Mouse (Mus musculus) forebrain, embryonic 11.5 days (tissue): ENCODE measurements around the gene Atp6v1g2. TPM values are rescaled to one million over a fixed set of nuclear protein-coding genes. Genes with fewer than 3 reads are reported as not detected.

Experiments used
- ATAC-seq: fragments of 200-750 bp; cut with Nextera tagmentation; replicated peaks from 2 replicates; pipeline ENCODE4 v1.8.0; 2017; ENCODE audit warnings: moderate TSS enrichment; ENCODE audit not compliant: low FRiP score
- DNase-seq: peaks from one replicate; pipeline ENCODE4 v3.0.0-alpha.2; 2017; ENCODE audit warnings: low spot score
- H3K27ac ChIP-seq: fragments of 300-500 bp; sonication (generic); 2 replicates; pipeline ENCODE4 v1.5.1; 2014; ENCODE audit warnings: low read depth, low read length
- H3K27me3 ChIP-seq: fragments of 300-500 bp; sonication (generic); 2 replicates; pipeline ENCODE4 v1.6.1; 2014; ENCODE audit warnings: mild to moderate bottlenecking, low read length, mixed read lengths; ENCODE audit not compliant: control insufficient read depth, insufficient read depth
- H3K36me3 ChIP-seq: fragments of 300-500 bp; sonication (generic); 2 replicates; pipeline ENCODE4 v1.6.1; 2014; ENCODE audit warnings: mild to moderate bottlenecking, low read length, moderate library complexity, mixed read lengths; ENCODE audit not compliant: control insufficient read depth, insufficient read depth
- H3K4me1 ChIP-seq: fragments of 300-500 bp; sonication (generic); replicated peaks from 2 replicates; pipeline ENCODE4 v1.6.1; 2014; ENCODE audit warnings: low read length, mixed read lengths; ENCODE audit not compliant: control insufficient read depth, insufficient read depth
- H3K4me2 ChIP-seq: fragments of 300-500 bp; sonication (generic); 2 replicates; pipeline ENCODE4 v1.6.1; 2014; ENCODE audit warnings: low read depth, mild to moderate bottlenecking, low read length, moderate library complexity, mixed read lengths; ENCODE audit not compliant: severe bottlenecking
- H3K4me3 ChIP-seq: fragments of 300-500 bp; sonication (generic); 2 replicates; pipeline ENCODE4 v1.5.1; 2014; ENCODE audit warnings: low read depth, low read length
- H3K9ac ChIP-seq: fragments of 300-500 bp; sonication (generic); 2 replicates; pipeline ENCODE4 v1.6.1; 2014; ENCODE audit warnings: low read length
- H3K9me3 ChIP-seq: fragments of 300-500 bp; sonication (generic); 2 replicates; pipeline ENCODE4 v1.6.1; 2016; ENCODE audit warnings: low read length, mixed read lengths; ENCODE audit not compliant: control insufficient read depth
- WGBS: fragments of 180-500 bp; shearing (Covaris S2); extraction: QIAGEN DNeasy Blood & Tissue Kit; methylation state at CpG from one replicate; pipeline ENCODE4 v1.1.7; 2014; 5-methylcytosine and 5-hydroxymethylcytosine counted together
- polyA plus RNA-seq: library from polyadenylated mRNA; unstranded; fragments of >200 nt; fragmentation: Nextera tagmentation; extraction: Ambion mirVana; gene quantifications from 2 replicates; pipeline ENCODE4 v1.2.1, GENCODE M21; 2014

The Atp6v1g2 gene
- polyA plus RNA-seq, 1 experiment from 2014 or later = 12.1 TPM

DNA sequence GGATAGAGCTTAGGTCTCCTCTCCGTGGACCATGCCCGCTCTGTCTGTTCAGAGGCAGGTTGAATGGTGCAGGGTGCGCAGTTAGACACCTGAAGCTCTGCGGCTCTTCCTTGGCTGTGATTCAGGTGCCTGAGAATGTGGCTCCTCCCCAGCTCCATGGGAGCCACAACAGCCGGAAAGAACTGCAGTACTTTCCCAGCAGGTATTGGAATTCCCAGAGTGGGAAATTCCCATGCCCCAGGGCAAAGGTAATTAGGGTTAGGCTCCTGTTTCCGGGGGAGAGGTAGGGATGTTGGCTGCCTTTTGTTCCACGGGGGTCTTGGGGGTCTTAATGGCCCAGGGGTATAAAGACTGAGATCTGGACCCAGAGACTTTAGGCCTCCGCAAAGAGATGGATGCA lies 34.5 kb upstream of the Atp6v1g2 start:
- no peak overlapping the region for H3K9ac ChIP-seq
- no peak for ATAC-seq

DNA sequence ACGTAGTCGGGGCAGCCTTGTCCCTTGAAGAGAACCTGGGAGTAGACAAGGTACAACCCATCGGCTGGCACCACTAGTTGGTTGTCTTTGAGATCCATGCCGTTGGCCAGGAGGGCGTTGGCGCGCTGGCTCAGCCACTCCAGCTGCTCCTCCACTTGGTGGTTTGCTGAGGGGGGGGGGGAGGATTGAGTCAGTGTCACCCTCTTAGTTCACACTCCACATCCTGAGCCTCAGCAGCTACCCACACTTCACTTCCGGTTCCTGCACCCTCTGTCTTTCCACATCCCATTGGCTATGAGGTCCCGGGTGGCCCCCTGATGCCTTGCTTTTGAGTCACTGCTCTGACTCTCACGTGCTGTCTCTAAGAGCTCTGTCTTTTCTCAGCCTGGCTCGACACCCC lies 33.1 kb upstream of the Atp6v1g2 start:
- H3K27me3 ChIP-seq = peaks cover 15% of the 10 kb centered on the region
- H3K4me2 ChIP-seq = no peak overlapping the region
- H3K4me3 ChIP-seq = no peak overlapping the region
- no peak for ATAC-seq
- H3K9ac ChIP-seq = no peak overlapping the region
- WGBS = 89% methylated on average over 11 of the region's 11 CpGs
- no peaks in the 10 kb centered on the region for H3K9me3 ChIP-seq
- H3K4me1 ChIP-seq = peaks cover 3% of the 10 kb centered on the region; the same call in 1 of the 2 replicates
- DNase-seq = no peak
- no peaks in the 10 kb centered on the region for H3K36me3 ChIP-seq
- H3K27ac ChIP-seq = no peak overlapping the region

More for the DNA sequence above, 34.5 kb upstream of the Atp6v1g2 start:
- DNase-seq = no peak
- Histone ChIP-seq H3K9me3 (no peaks in the 10 kb centered on the region), H3K4me3 (no peak overlapping the region), H3K27me3 (peaks cover 20% of the 10 kb centered on the region), H3K36me3 (no peaks in the 10 kb centered on the region), H3K27ac (no peak overlapping the region), H3K4me2 (no peak overlapping the region), H3K4me1 (peaks cover 3% of the 10 kb centered on the region; the same call in 1 of the 2 replicates)
- 24% methylated on average over 8 of the region's 8 CpGs for WGBS

DNA sequence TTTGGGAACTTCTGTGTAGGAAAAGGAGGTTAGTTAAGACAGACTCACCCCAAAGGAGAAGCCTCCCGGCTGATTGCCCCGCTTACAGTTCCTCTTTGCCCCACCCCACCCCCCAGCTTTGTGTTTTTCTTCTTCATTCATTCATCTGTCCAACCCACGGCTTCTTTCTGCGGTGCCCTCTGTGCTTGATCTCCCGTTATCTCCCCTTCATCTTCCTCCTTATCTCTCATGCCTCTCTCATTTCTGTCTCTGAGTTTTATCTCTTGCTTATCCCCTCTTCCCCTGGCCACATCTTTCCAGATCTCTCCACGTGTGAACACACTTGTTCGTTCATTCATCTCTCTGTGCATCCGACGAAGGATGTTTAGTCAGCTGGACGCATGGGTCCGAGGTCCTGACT lies 32.3 kb upstream of the Atp6v1g2 start:
- no peak overlapping the region for H3K4me3 ChIP-seq
- H3K27me3 ChIP-seq = peaks cover 8% of the 10 kb centered on the region
- WGBS = 76% methylated on average over 11 of the region's 11 CpGs
- H3K4me1 ChIP-seq = no peaks in the 10 kb centered on the region; the same call in 1 of the 2 replicates
- H3K36me3 ChIP-seq = no peaks in the 10 kb centered on the region
- H3K9ac ChIP-seq = no peak overlapping the region
- ATAC-seq (no peak), DNase-seq (no peak)
- H3K9me3 ChIP-seq = no peaks in the 10 kb centered on the region
- no peak overlapping the region for H3K27ac ChIP-seq
- no peak overlapping the region for H3K4me2 ChIP-seq

DNA sequence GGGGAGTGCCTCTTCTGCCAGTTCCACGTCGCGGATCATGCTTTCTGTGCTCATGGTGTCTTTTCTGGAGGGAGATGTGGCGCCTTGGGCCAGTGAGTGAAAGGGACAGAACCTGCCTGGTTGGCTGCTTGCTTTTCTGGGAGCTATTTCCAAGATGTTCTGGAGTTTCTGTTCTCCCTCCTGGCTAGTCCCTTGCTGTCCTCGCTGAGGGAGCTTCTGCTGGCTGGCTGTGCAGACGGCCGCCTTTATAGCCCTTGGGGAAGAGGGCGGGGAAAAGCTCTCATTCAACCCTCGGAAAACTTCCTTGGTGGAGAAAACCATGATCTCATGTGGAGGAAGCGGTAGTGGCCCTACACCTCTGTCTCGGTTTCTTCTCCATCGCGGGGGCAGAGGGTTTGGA lies 31.7 kb upstream of the Atp6v1g2 start, which contains the start of gene Tnf:
Gene Tnf, minus strand, starts transcription at position 221 of the 400 bp plus-strand sequence.
- H3K9ac ChIP-seq = no peak within 1 kb of the TSS
- H3K36me3 ChIP-seq = no peaks in the 10 kb centered on the region
- H3K27me3 ChIP-seq = peaks cover 2% of the 10 kb centered on the region
- H3K4me1 ChIP-seq = no peaks in the 10 kb centered on the region
- no peak within 1 kb of the TSS for H3K4me2 ChIP-seq
- no peaks in the 10 kb centered on the region for H3K9me3 ChIP-seq
- H3K4me3 ChIP-seq = no peak within 1 kb of the TSS
- WGBS = 41% methylated on average over 13 of the region's 13 CpGs
- no peak for DNase-seq
- H3K27ac ChIP-seq = no peak within 1 kb of the TSS
- ATAC-seq = no peak

GRCm38 (mm10) chr17:35202442-35202841 lies 31.0 kb upstream of the Atp6v1g2 start:
- no peak for DNase-seq
- H3K4me1 ChIP-seq = no peaks in the 10 kb centered on the region
- peaks cover 2% of the 10 kb centered on the region for H3K27me3 ChIP-seq
- H3K36me3 ChIP-seq = no peaks in the 10 kb centered on the region
- H3K9me3 ChIP-seq = no peaks in the 10 kb centered on the region
- H3K4me3 ChIP-seq = no peak overlapping the region
- no peak overlapping the region for H3K27ac ChIP-seq
- 87% methylated on average over 4 of the region's 4 CpGs for WGBS
- no peak for ATAC-seq
- no peak overlapping the region for H3K9ac ChIP-seq
- H3K4me2 ChIP-seq = no peak overlapping the region

DNA sequence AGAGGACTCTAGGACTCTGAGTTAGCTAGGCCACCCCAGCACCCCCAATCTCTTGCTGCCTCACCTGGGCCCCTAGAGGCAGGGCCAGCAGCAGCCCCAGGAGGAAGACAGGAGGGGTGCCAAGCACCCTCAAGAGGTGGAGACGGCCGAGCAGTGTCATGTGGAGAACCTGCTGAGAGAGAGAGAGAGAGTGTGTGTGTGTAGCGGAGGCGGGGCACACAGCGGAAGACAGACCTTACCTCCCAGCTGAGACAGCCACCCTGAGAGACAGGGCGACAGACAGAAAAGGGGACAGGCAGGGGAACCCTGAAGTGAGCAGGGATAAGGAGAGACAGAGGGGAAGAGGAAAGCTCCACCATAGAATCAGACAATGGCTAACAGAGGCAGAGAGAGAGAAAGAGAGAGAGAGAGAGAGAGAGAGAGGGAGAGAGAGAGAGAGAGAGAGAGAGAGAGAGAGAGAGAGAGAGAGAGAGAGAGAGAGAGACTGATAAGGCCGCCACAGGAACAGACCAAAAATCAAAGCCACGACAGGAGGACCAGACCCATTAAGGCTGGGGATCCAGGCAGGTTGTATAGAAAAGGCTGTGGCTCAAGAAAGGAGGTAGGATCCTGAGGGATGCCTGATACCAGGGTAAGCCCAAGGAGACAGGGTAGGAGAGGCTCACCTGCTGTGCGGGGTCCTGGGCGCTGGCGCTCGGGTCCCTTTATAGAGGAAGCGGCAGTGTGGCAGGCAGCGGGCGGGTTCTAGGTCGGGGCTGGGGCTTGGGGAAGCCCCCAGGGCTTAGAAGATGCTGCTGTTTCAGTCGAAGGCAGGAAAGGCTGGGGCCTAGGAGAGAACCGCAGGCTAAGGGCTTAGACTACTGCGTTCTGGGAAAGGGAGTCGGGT lies 28.7 kb upstream of the Atp6v1g2 start, which contains the start of gene Lta:
Gene Lta, minus strand, starts transcription at position 858 of the 886 bp plus-strand sequence.
- Histone ChIP-seq H3K4me2 (no peak within 1 kb of the TSS), H3K4me3 (no peak within 1 kb of the TSS), H3K27ac (no peak within 1 kb of the TSS), H3K36me3 (no peaks in the 10 kb centered on the region), H3K4me1 (no peaks in the 10 kb centered on the region), H3K27me3 (peaks cover 2% of the 10 kb centered on the region), H3K9me3 (no peaks in the 10 kb centered on the region), H3K9ac (no peak within 1 kb of the TSS)
- DNase-seq (no peak), ATAC-seq (no peak)
- 28% methylated on average over 20 of the region's 20 CpGs for WGBS

DNA sequence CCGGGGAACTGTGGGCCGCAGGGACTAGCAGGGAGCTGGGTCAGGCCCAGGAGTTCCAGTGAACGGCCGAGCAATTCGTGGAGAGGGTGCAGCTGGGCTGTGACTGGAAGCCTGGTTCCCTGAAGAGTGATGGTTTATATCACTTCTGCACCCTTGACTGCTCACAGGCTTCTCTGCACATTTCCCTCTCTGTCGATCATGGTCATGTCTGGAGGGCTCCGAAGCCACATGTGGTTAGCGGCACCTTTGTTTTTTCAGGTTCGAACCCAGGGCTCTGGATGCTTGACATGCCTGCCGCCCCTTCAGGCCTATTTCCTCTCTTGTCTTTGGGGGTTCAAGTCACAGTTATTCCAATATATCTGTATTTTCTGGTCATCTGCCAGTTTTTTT lies 28.1 kb upstream of the Atp6v1g2 start:
- no peak for ATAC-seq

GRCm38 (mm10) chr17:35209785-35210535 lies 23.5 kb upstream of the Atp6v1g2 start:
- Histone ChIP-seq H3K27me3 (no peaks in the 10 kb centered on the region), H3K36me3 (no peaks in the 10 kb centered on the region), H3K4me1 (no peaks in the 10 kb centered on the region), H3K4me3 (no peak overlapping the region), H3K4me2 (no peak overlapping the region), H3K9me3 (no peaks in the 10 kb centered on the region), H3K27ac (no peak overlapping the region), H3K9ac (no peak overlapping the region)
- DNase-seq (no peak), ATAC-seq (no peak)
- WGBS = 74% methylated on average over 12 of the region's 12 CpGs

More for the DNA sequence above, 28.1 kb upstream of the Atp6v1g2 start:
- WGBS = 58% methylated on average over 10 of the region's 10 CpGs
- no peaks in the 10 kb centered on the region for H3K9me3 ChIP-seq
- H3K27ac ChIP-seq = no peak overlapping the region
- no peak for DNase-seq
- H3K27me3 ChIP-seq = no peaks in the 10 kb centered on the region; the same call in 1 of the 2 replicates
- H3K9ac ChIP-seq = no peak overlapping the region
- no peaks in the 10 kb centered on the region for H3K36me3 ChIP-seq
- H3K4me3 ChIP-seq = no peak overlapping the region
- no peaks in the 10 kb centered on the region for H3K4me1 ChIP-seq
- H3K4me2 ChIP-seq = no peak overlapping the region
